Mouse (Mus musculus): Measurements from ENCODE around the gene C1ql1. TPM values are rescaled to one million over a fixed set of nuclear protein-coding genes. Genes with fewer than 3 reads are reported as not detected.
A peak's percentile ranks its signal among the peaks of the same experiment; 100 is the strongest.

The C1ql1 gene
- total and polyA plus RNA-seq, 2 experiments = not detected

DNA sequence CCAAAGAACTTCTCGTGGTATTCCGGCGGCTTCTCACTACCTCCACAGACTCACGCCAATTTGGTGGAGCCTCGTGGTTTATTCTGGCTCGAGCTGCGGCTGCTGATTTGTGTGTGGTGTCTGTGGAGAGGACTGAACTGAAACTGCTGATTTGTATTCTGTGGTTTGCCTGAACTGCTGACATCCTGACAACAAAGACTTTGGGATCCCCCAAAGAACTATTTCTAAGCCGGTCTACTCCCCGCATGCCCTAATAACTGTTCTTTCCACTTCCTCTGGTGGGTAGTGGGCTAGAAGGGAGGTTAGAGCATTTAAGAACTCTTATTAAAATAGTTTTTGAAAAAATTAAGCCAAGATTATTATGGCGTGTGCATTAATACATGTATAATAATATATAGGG lies 15.8 kb downstream of the C1ql1 start:
- no peak overlapping the region for H3K27ac ChIP-seq (replicated peaks; ENCODE audit: insufficient read depth, low read depth, low read length)
- H3K36me3 ChIP-seq (ENCODE audit: control insufficient read depth, insufficient read depth, low read length) = no peaks in the 10 kb centered on the region
- no peak for TF ChIP-seq CTCF (IDR thresholded peaks at IDR 0.05; ENCODE audit: low read depth, low read length)
- no peak for TF ChIP-seq POLR2A (IDR thresholded peaks at IDR 0.05; ENCODE audit: extremely low read depth, insufficient read depth, low read length)
- no peak overlapping the region for H3K9ac ChIP-seq (ENCODE audit: low read depth, low read length)
- H3K27me3 ChIP-seq (ENCODE audit: control insufficient read depth, insufficient read depth, low read length) = 0 out of 2 replicates have a peak, but pooled peaks cover 2% of the 10 kb centered on the region
- no peaks in the 10 kb centered on the region for H3K79me2 ChIP-seq (ENCODE audit: control insufficient read depth, insufficient read depth, low read length)
- DNase-seq (ENCODE audit: extremely low read depth, low read depth, low spot score) = no peak
- WGBS = 89% methylated on average over 10 of the region's 10 CpGs
- H3K4me1 ChIP-seq (ENCODE audit: control insufficient read depth, insufficient read depth, low read length) = no peaks in the 10 kb centered on the region
- H3K4me3 ChIP-seq (ENCODE audit: insufficient read depth, low read depth, low read length) = no peak overlapping the region

DNA sequence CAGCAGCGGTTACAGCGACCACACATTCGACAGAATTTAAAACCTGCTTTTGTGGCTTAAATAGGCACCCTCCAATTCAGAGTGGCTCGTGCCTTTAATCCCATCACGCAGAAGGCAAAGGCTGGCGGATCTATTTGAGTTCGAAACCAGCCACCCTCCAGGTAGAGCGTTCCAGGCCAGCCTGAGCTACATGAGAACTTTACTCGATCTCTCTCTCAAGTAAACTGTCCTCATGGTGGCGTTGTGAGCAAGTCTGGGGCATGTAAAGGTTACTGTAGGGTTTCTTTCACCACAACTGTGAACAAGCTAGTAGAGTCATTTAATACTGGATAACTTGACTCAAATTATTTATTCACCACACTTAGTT lies 21.2 kb downstream of the C1ql1 start:
- peak overlapping the region; percentile 58 for H3K9ac ChIP-seq (ENCODE audit: low read depth, low read length)
- peaks cover 4% of the 10 kb centered on the region; the same call in 1 of the 2 replicates for H3K4me1 ChIP-seq (ENCODE audit: control insufficient read depth, insufficient read depth, low read length)
- H3K27ac ChIP-seq (replicated peaks; ENCODE audit: insufficient read depth, low read depth, low read length) = no peak overlapping the region
- no peaks in the 10 kb centered on the region for H3K79me2 ChIP-seq (ENCODE audit: control insufficient read depth, insufficient read depth, low read length)
- peak overlapping the region; percentile 34 for H3K4me3 ChIP-seq (ENCODE audit: insufficient read depth, low read depth, low read length)
- 0 out of 2 replicates have a peak, but pooled peaks cover under 1% of the 10 kb centered on the region for H3K27me3 ChIP-seq (ENCODE audit: control insufficient read depth, insufficient read depth, low read length)
- no peak for TF ChIP-seq CTCF (IDR thresholded peaks at IDR 0.05; ENCODE audit: low read depth, low read length)
- H3K36me3 ChIP-seq (ENCODE audit: control insufficient read depth, insufficient read depth, low read length) = no peaks in the 10 kb centered on the region
- 2% methylated on average over 10 of the region's 10 CpGs for WGBS
- DNase-seq (ENCODE audit: extremely low read depth, low read depth, low spot score) = peak; percentile 5

DNA sequence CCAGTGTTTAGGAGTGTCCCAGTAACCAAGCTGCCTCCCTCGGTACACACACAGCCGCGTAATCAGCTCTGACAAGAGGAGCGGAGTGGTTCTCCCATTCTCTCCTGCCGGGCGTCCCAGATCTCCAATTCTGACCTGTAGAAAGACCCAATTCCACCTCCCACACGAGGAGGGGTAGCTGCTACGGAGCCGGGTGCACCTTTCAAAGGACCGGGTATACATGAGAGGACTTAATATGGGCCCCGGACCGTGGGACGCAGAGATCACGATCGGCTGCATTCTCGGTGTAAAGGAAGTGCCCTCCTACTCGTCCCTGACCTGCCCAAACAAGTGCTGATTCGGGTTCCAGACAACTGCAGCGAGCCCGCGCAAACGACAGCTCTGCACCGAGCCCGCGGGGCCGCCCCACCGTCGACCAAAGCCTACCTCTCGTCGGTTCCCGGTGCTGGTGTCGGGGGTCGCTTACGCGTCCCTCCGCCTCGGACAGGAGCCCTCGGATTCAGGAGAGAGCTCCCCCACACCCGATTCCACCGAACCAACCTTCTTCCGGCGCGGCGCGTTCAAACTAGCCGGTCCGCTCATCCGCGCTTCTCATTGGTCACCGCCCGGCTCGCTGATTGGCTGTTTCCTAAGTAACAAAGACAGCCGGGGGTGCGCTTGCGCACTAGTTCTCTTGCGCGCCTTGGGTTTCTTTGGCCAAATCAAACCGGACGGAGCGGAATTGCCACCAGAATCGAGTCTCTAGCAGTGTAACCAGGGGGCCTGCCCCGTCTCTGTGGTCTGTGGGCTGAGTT lies 21.7 kb downstream of the C1ql1 start, which contains the start of gene Kif18b:
Kif18b (minus strand) TSS at position 568 of the 794 bp plus-strand sequence.
- Histone ChIP-seq H3K36me3 (ENCODE audit: control insufficient read depth, insufficient read depth, low read length) (no peaks in the 10 kb centered on the region), H3K79me2 (ENCODE audit: control insufficient read depth, insufficient read depth, low read length) (no peaks in the 10 kb centered on the region)
- WGBS = under 1% methylated on average over 62 of the region's 62 CpGs

DNA sequence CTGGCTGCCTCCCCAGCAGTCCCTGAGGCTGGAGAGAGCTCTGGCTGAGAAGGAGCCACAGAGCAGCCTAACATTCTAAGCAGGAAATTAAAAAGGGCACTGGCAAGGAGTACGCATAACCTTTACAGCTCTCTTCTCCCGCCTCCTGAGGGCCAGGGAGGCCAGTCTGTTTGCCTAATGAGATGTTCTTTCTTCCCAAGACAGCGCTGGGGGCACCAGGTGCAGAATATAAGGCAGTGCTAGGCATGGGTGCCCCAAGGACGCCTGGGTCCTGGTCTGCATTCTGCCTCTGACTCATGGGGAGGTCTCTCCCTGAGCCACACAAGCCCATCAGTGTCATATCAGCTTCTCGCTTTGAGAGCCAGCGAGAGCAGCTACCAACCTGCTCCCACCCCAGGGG lies 25.0 kb downstream of the C1ql1 start:
- no peak overlapping the region for H3K9ac ChIP-seq (ENCODE audit: low read depth, low read length)
- TF ChIP-seq POLR2A (IDR thresholded peaks at IDR 0.05; ENCODE audit: extremely low read depth, insufficient read depth, low read length) (no peak), CTCF (IDR thresholded peaks at IDR 0.05; ENCODE audit: low read depth, low read length) (no peak)
- no peak overlapping the region for H3K4me3 ChIP-seq (ENCODE audit: insufficient read depth, low read depth, low read length)
- peaks cover 4% of the 10 kb centered on the region; the same call in 1 of the 2 replicates for H3K4me1 ChIP-seq (ENCODE audit: control insufficient read depth, insufficient read depth, low read length)
- H3K36me3 ChIP-seq (ENCODE audit: control insufficient read depth, insufficient read depth, low read length) = no peaks in the 10 kb centered on the region
- no peaks in the 10 kb centered on the region for H3K79me2 ChIP-seq (ENCODE audit: control insufficient read depth, insufficient read depth, low read length)
- WGBS = 95% methylated on average over 6 of the region's 6 CpGs
- no peaks in the 10 kb centered on the region for H3K27me3 ChIP-seq (ENCODE audit: control insufficient read depth, insufficient read depth, low read length)
- no peak for DNase-seq (ENCODE audit: extremely low read depth, low read depth, low spot score)
- H3K27ac ChIP-seq (replicated peaks; ENCODE audit: insufficient read depth, low read depth, low read length) = no peak overlapping the region

More for the DNA sequence above, 21.7 kb downstream of the C1ql1 start, which contains the start of gene Kif18b:
- Histone ChIP-seq H3K4me3 (ENCODE audit: insufficient read depth, low read depth, low read length) (peak within 1 kb of the TSS; percentile 74), H3K4me1 (ENCODE audit: control insufficient read depth, insufficient read depth, low read length) (peaks cover 4% of the 10 kb centered on the region; the same call in 1 of the 2 replicates), H3K27me3 (ENCODE audit: control insufficient read depth, insufficient read depth, low read length) (no peaks in the 10 kb centered on the region), H3K27ac (replicated peaks; ENCODE audit: insufficient read depth, low read depth, low read length) (no peak within 1 kb of the TSS), H3K9ac (ENCODE audit: low read depth, low read length) (peak within 1 kb of the TSS; percentile 58)
- TF ChIP-seq CTCF (IDR thresholded peaks at IDR 0.05; ENCODE audit: low read depth, low read length) = no peak
- TF ChIP-seq POLR2A (IDR thresholded peaks at IDR 0.05; ENCODE audit: extremely low read depth, insufficient read depth, low read length) = no peak
- peak; percentile 77 for DNase-seq (ENCODE audit: extremely low read depth, low read depth, low spot score)

DNA sequence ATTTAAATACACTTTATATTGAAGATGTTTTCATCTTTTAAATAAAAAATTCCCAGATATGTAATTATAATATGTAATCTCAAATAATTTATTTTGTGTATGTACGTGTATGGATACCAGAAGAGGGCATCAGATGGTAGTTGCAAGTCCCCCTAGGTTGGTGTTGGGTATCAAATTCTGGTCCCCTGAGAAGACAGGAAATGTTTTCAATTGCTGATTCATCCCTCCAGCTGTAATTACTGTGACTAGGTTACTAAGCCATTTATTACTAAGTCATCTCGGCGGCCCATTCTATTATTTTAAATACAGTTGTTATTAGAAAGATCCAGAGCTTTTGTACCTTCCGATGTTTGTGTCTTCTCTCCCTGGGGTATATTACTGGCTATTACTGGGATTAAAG lies 28.4 kb downstream of the C1ql1 start:
- Histone ChIP-seq H3K9ac (ENCODE audit: low read depth, low read length) (no peak overlapping the region), H3K4me1 (ENCODE audit: control insufficient read depth, insufficient read depth, low read length) (no peaks in the 10 kb centered on the region), H3K4me3 (ENCODE audit: insufficient read depth, low read depth, low read length) (no peak overlapping the region), H3K27me3 (ENCODE audit: control insufficient read depth, insufficient read depth, low read length) (no peaks in the 10 kb centered on the region), H3K79me2 (ENCODE audit: control insufficient read depth, insufficient read depth, low read length) (no peaks in the 10 kb centered on the region), H3K27ac (replicated peaks; ENCODE audit: insufficient read depth, low read depth, low read length) (no peak overlapping the region), H3K36me3 (ENCODE audit: control insufficient read depth, insufficient read depth, low read length) (no peaks in the 10 kb centered on the region)
- 94% methylated on average over 4 of the region's 4 CpGs for WGBS
- TF ChIP-seq CTCF (IDR thresholded peaks at IDR 0.05; ENCODE audit: low read depth, low read length) = no peak
- DNase-seq (ENCODE audit: extremely low read depth, low read depth, low spot score) = no peak

DNA sequence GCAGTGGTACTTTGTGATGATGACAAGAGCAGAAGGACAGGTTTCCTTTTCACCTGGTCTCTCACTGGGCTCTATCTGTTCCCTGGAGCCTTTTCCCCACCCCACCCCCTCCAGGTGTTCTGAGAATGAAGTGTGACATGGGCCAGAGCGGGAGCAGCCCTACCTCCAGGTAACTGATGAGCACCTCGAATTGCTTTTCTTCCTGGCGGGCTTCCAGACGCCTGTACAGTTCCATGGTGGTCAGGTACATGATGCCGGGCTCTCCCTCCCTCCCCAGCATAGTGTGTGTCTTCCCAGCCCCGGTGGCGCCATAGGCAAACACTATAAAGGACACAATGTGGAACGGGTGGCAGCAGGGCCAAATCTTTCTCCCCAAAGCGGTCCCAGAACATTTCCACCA lies 31.1 kb downstream of the C1ql1 start:
- no peak for TF ChIP-seq CTCF (IDR thresholded peaks at IDR 0.05; ENCODE audit: low read depth, low read length)
- no peak for TF ChIP-seq POLR2A (IDR thresholded peaks at IDR 0.05; ENCODE audit: extremely low read depth, insufficient read depth, low read length)
- H3K36me3 ChIP-seq (ENCODE audit: control insufficient read depth, insufficient read depth, low read length) = no peaks in the 10 kb centered on the region
- DNase-seq (ENCODE audit: extremely low read depth, low read depth, low spot score) = no peak
- no peak overlapping the region for H3K9ac ChIP-seq (ENCODE audit: low read depth, low read length)
- H3K4me1 ChIP-seq (ENCODE audit: control insufficient read depth, insufficient read depth, low read length) = no peaks in the 10 kb centered on the region
- H3K79me2 ChIP-seq (ENCODE audit: control insufficient read depth, insufficient read depth, low read length) = no peaks in the 10 kb centered on the region
- no peak overlapping the region for H3K4me3 ChIP-seq (ENCODE audit: insufficient read depth, low read depth, low read length)
- H3K27ac ChIP-seq (replicated peaks; ENCODE audit: insufficient read depth, low read depth, low read length) = no peak overlapping the region
- H3K27me3 ChIP-seq (ENCODE audit: control insufficient read depth, insufficient read depth, low read length) = no peaks in the 10 kb centered on the region
- WGBS = 92% methylated on average over 9 of the region's 9 CpGs
